Mouse (Mus musculus): ENCODE measurements around the gene Chp1. TPM values are rescaled to one million over a fixed set of nuclear protein-coding genes. Genes with fewer than 3 reads are reported as not detected.
"Not testable (repeated sequence)": the region's sequence is repeated elsewhere in the genome, so short reads cannot be mapped to it uniquely, and the experiment has no call there.

Chp1 gene
- total RNA-seq, 2 experiments from 2014 or later, result 88.0 to 92.5 TPM

DNA sequence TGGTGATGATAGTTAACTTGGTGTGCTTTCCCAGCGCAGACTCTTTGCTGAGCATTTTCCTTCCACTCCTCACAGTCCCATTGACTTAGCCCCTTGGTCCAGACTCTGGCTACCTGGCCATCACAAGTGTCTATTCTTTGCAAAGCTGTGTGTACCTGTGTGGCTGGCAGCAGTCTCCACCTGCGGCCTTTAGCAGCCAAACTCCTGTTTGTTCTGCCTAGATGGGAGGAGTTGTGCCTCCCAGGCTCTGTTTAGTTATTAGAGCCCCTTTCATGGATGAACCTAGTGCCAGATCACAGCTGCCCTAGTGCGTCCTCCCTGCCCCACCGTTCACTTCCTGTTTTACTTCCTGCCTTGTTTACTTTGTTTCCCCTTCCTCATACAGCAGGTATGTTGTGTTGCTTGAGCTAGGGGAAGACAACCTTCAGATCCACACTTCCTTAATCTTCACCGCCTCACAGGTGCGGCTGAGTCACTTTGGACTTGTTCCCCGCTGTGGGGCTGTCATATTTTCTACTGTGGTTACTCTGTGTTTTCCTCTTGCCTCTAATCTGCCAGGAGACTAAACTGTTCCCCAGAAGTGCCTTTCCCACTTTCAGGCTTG is 11.3 kb downstream of the Chp1 start:
- intact Hi-C loops (cut with DNase I), result no loop called here
- DNase-seq (ENCODE audit: low spot score), result no peak

DNA sequence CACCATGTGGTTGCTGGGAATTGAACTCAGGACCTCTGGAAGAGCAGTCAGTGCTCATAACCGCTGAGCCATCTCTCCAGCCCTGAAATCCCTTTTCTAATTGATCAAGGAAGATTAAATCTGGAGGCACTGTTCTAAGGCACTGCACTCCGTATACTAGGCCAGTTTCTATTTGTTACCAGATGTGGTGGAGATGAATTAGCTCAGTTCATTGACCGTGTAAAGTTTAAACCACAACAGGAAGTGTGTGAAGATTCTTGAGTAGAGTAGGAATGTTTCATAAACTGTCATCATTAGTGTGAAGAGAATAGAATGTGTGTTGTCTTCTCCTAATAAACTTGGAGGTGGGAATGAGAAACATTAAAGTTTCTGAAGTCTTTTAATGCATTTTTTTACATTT is 14.3 kb downstream of the Chp1 start:
- no peak for DNase-seq (ENCODE audit: low spot score)
- intact Hi-C loops (cut with DNase I), result no loop called here

DNA sequence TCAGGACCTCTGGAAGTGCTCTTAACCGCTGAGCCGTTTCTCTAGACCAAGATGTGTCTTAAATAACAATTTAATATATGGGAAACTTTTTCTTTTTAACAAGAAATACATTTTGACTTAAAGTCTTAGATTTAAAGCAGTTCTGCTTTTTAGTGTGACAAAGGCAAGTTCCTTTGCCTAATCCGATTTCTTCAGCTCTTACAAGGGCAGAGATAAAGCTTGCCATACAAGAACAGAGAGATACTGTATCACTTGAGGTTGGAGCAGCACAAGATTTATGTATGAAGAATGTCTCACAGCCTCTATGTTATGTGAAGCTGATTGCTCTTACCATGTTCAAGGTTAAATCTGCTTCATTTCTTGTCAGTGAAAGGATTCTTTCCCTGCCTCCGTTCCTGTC is 17.8 kb downstream of the Chp1 start:
- DNase-seq (ENCODE audit: low spot score), result no peak
- intact Hi-C loops (cut with DNase I), result no loop called here

DNA sequence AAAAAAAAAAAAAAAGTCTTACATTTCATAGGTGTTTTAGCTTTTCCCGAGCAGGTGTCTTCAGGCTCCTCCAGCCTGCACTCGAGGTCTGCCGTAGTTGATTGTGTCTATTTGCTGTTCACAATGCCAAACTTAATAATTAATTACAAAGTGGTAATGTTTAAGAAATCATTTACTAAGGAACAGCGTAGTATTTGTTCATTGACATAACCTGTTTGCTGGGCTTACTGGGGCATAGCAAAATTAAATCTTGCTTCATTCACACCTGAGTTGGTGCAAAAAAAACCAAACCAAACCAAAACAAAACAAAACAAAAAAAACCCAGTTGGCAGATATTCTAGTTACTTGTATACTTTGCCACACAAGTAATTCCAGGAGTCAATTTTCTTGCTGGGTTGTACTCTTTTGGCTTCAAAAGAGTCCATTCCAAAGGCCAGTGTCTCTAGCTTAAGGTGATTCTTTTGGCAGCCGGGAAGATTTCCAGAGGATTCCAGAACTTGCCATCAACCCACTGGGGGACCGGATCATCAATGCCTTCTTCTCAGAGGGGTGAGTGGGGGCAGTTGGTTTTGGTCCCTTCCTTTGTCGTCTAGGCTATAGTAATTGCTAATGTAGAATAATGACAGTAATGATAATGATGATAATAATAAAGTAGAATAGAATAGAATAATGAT is 18.8 kb downstream of the Chp1 start:
- intact Hi-C loops (cut with DNase I), result no loop called here
- no peak for DNase-seq (ENCODE audit: low spot score)

DNA sequence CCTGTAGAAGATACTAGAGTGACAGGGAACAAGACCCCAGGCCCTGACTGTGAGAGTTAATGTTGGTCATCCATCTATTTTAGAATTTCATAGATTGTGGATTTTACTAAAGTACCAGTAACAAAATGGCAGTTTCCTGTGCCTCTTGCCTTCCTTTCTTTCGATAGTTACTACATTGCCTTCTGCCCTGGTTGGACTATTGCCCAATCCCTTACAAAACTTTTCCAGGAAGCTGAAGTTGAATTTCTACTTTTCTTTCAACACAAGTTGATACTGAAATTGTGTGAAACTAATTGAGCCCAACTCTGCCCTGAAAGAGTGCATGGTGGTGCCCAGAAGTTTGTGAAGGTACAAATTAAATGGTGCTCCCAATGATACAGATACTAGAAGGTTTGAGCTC is 25.0 kb downstream of the Chp1 start:
- intact Hi-C loops (cut with DNase I), result no loop called here
- no peak for DNase-seq (ENCODE audit: low spot score)

DNA sequence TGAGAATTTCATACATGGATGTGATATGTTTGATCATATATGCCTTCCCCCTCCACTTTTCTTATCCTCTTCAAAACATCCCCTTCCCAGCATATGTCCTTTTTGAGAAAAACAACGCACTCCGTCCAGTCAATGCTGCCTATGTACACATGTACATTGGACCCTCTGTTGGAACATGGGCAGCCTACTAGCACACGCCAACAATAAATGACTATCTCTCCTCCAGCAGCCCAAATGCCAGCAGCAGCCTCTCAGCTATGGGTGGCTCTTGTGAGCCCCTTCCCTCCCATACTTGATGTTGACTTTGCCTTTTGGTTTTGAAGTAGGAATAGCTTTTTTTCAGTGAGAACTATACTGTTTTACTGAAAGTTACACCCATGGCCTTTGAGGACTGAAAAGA is 34.1 kb downstream of the Chp1 start:
- intact Hi-C loops (cut with DNase I), result no loop called here
- no peak for DNase-seq (ENCODE audit: low spot score)

DNA sequence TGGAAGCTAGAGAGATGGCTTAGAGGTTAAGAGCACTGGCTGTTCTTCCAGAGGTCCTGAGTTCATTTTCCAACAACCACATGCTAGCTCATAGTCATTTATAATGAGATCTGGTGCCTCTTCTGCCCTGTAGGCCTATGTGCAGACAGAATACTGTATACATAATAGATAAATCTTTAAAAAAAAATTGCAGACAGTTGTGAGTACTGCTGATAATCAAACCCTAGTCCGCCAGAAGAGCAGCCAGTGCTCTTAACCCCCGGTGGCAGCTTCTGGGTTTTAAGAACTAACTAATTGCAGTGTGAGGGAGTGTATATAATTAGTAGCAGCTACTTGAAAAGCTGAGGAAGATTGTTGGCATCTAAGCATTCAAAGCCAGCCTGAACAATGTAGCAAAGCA is 35.9 kb downstream of the Chp1 start:
- intact Hi-C loops (cut with DNase I), result no loop called here
- DNase-seq (ENCODE audit: low spot score), result no peak

DNA sequence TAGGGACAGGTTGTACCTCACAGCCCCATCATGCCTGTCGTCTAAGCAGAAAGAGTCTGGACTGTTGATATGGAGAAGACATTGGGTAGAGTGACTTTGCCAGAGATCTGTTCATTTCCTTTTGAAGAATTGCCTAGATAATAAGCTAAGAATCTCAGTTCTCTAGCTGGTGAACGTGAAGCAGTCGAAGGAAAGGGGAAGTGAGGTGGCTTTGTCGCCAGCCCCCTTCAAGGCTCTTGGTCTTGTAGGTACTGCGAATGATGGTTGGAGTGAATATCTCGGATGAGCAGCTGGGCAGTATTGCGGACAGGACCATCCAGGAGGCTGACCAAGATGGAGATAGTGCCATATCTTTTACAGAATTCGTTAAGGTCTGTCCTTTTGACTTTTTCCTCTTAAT is 36.8 kb downstream of the Chp1 start:
- intact Hi-C loops (cut with DNase I), result no loop called here
- no peak for DNase-seq (ENCODE audit: low spot score)

DNA sequence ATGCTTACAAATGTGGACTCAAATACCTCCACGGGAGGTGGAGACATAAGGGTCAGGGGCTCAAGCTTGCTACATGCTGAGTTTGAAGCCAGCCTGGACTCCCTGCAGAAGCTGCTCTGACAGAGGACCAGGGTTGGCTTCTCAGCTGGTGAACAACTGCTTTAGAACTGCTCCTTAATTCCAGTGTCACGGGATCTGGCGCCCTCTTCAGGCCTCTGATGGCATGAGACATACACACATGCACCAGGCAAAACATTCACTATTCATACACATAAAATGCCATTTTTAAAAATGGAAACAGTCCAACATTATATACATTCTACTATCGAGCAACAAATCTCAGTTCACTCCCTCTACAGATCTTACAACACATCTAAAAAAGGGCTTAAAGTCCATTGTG is 39.9 kb downstream of the Chp1 start:
- intact Hi-C loops (cut with DNase I), result no loop called here

DNA sequence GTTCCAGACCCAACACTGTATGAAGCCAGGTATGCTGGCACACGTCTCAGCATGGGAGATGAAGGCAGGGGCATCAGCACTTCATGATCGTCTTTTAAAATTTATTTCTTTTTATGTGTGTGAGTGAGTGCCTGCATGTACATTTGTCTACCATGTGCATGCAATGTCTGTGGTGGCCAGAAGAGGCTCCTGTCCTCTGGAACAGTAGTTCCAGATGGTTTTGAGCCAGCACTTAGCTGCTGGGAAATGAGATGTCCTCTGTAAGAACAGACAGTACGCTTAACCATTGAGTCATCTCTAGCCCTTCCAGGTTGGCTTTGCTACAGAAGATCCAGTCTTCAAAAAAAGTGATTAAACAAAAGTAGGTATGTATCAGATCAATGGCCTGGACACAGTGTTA is 43.8 kb downstream of the Chp1 start:
- intact Hi-C loops (cut with DNase I), result loop anchor here (5.0 kb wide), 1 partner anchor 114 kb away; the partner anchor contains the start of gene Ino80
- no peak for DNase-seq (ENCODE audit: low spot score)

More for the DNA sequence above, 39.9 kb downstream of the Chp1 start:
- peak; percentile 8 for DNase-seq (ENCODE audit: low spot score)

DNA sequence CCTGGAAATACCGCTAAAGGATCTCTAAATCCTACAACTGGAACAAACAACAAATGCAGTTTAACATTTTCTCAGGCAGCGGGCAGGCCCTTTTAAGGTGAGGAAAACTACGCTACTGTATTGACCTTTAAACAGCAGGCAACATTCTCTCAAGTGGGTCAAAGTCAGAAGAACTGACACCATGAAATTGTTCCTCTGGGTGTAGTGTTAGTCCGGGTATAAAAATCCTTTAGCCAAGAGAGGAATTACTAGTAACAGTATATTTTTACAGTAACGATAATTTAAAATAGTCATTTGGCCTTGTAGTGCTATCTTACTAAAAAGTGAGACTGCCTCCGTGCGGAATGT is 46.2 kb downstream of the Chp1 start:
- DNase-seq (ENCODE audit: low spot score), result no peak
- intact Hi-C loops (cut with DNase I), result loop anchor here (2.0 to 5.0 kb wide), 2 partner anchors 45 to 116 kb away; partner anchors contain the start of gene Ino80

DNA sequence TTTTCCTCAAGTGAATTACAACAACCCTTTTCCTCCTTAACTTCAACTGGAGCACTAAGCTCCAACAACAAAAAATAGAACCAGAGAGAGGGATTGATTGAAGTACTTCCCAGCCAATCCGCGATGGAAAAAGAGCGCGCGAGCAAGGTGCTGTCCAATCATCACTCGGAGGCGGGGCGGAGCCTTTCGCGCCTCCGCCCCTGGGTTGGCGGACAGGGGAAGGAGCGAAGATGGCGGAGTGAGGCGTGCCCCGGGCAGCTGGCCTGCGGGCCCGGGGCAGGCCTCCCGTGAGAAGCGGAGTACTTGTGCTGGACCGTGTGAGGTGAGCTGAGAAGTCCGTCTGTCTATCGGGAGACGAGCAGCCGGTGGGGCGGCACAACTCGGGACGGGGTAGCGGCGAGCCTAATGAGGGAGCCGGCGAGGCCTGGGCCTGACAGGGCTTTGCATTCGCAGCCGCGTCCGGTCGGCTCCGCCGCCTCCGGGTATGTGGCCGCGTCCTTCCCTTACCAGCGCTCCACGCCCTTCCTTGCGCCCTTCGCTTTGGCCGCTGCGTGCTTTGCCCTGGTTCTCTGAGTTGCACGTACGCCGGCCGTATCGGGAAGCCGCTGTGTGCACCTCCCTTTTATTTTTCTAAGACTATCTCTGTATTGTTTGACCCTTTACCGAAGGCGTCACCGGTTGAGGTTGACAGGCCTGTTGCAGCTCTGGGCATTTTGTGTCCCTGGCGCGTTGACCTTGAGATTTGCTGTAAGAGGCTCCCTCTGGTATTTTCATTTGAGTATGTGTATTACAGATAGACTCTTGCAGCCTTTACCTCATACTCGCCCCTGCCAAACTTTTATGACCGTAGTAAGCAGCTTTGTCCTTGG is 46.9 kb downstream of the Chp1 start:
- intact Hi-C loops (cut with DNase I), result loop anchor here (5.0 kb wide), 1 partner anchor 117 kb away; the partner anchor contains the start of gene Ino80

DNA sequence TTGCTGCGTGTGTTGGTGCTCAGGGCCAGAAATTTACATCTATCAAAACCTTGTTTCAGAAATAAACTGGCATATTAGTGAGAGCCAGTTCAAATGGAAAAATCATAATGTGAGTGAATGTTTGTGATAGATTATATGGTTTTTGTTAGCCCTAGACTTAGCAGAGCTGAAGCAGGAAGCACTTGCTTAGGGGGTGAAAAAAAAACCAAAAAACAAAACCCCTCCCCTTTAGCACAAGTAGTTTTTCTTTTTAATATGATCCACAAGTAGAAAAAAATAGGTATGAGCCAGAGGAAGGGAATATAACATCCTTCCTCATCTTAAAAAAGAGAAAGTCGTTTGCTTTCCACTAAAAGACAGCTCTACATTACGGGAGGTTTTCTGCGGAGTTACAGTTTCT is 47.8 kb downstream of the Chp1 start:
- intact Hi-C loops (cut with DNase I), result loop anchor here (5.0 kb wide), 1 partner anchor 67 kb away; the partner anchor contains the start of gene Ndufaf1
- no peak for DNase-seq (ENCODE audit: low spot score)

More for the DNA sequence above, 46.9 kb downstream of the Chp1 start:
- DNase-seq (ENCODE audit: low spot score), result peak; percentile 92

DNA sequence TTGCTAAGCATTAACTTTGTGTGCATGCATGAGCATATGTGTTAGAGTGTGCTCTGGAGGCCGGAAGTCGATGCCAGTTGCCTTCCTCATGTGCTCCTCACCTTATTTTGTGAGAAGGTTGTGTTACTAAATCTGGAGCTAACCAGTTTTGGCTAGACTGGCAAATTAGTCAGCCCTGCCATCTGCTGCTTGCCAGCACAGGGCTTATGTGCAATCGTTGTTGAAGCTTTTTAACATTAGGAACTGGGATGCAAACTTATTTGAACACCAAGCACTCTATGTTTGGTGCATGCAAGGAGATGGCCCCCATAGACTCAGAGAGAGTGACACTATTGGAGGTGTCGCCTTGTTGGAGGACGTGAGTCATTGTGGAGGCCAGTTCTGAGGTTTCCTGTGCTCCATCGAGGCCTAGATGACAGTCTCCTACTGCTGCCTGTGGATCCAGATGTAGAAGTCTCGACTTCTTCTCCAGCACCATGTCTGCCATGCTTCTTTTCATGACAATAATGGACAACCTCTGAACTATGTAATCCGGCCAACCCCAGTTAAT is 49.4 kb downstream of the Chp1 start:
- intact Hi-C loops (cut with DNase I), result loop anchor here (5.0 kb wide), 1 partner anchor 65 kb away; the partner anchor contains the start of gene Ndufaf1

DNA sequence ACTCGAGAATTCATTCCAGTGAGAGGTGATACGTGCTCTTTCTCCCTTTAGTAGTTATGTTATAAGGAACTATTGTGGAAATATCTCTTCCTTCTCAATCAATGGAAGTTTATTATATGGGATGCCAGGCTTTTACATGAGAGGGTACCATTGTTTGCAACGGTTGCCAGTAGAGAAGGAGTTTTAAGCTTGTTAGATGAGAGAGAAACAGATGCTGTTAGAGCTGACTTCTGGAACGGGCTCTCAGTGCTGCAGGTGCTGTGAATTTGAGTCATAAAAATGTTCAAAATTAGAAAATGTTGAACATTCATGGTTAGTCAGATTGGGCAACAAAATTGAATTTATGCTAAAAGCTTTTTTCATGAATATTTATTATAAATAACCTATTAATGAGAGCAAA is 53.5 kb downstream of the Chp1 start:
- no peak for DNase-seq (ENCODE audit: low spot score)
- intact Hi-C loops (cut with DNase I), result no loop called here

More for the DNA sequence above, 49.4 kb downstream of the Chp1 start:
- no peak for DNase-seq (ENCODE audit: low spot score)

DNA sequence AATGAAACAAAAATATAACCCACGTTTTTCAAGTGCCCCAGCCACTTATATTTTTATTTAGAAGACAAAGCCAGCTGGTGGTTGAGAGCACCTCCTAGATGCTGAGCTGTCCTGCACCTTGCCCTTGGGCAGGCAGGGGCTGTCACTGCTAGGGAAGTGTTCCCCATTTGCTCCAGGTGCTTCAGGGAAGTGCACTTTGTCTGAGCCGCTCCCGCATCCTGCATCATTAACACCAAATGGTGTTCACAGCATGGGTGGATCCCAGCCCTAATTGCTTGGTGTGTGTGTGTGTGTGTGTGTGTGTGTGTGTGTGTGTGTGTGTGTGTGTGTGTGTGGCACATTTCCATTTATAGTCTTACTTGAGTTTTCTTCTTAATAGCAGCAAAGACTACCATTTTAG is 54.1 kb downstream of the Chp1 start:
- intact Hi-C loops (cut with DNase I); DNase-seq (ENCODE audit: low spot score): not testable (repeated sequence)

DNA sequence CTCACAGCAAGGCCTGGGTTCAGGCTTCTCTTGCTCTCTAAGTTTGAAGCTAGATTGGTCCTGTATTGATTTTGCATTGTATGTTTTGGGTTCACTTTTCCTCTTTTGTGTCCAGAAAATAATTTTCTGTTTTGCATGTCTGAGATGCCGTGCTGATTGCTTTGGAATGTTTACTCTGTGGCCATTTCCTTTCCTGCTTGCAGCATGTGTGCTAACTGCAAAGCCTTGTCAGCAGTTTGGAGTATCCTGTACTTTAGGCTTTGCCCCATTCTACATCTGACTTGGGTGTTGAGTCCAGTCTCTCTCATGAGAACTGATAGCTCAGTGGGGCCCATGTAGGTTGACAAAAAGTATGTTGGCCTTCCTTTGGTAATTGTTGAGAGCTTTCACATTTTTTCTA is 55.0 kb downstream of the Chp1 start:
- no peak for DNase-seq (ENCODE audit: low spot score)
- intact Hi-C loops (cut with DNase I), result no loop called here

DNA sequence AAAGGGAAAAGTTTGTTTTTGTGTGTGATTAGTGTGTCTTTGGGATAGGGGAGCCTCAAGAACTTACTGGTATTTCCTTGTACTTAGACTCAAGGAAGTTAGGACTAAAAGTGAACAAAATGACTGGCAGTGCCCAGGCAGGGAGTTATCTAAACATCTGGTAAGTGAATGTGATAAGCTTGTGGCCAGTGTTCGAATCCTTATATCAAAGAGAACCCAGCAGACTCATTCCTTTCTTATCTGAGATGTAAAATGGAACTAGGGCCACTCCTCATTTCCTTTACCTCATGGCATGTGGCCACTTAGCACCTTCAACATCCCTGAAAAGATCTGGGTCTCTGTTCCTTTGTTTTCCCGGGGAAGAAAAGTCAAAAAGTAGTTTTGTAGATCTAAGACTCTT is 56.4 kb downstream of the Chp1 start:
- intact Hi-C loops (cut with DNase I), result no loop called here
- DNase-seq (ENCODE audit: low spot score), result no peak

DNA sequence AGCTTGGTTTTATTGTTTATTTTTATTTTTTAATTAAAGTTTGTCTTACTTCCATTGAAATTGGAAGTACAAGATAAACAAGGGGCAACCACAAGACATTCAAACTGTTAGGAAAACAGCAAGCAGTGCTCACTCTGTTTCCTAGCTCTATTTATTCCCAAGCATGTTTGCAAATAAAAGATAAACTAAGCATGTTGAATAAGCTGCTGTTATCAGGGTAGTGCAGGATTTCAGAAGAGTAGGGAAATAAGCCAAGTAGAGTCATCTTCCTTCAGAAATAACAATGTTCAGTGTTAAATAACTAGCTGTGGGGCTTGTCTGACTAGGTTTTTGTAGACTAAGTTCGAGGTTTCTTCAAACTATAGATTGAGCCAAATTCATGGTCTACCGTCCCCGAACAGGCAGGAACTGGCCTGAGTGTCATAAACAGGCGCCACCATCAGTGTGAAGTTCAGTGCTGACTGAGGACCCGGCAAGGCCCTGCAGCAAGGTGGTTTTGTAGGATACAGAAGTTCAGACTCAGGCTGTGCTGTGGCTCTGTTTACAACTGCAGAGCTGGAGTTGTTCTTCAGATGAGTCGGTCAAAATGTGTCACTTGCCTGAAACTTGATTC is 58.0 kb downstream of the Chp1 start:
- intact Hi-C loops (cut with DNase I), result no loop called here
- no peak for DNase-seq (ENCODE audit: low spot score)

DNA sequence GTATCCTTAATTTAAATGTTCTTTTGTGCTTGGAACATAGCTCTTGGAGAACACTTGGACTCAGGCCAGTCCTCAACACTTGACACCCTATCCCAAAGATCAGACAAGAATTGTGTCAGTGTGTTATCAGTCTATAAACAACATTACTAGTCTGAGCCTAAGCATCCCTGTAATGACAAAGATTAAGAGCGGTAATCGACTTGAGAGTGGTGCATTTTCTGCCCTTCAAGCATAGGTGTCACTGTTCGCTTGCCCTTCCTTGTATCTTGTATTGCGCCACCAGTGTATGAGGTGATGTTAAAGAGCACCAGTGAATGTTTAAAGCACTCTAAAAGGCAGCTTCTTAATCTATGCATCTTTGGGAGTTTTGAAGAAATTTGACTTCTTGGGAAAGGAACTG is 59.5 kb downstream of the Chp1 start:
- no peak for DNase-seq (ENCODE audit: low spot score)
- intact Hi-C loops (cut with DNase I), result no loop called here

All from heart, postnatal 25 days (tissue).